Mouse (Mus musculus) lung, postnatal 0 days (tissue): ENCODE results near the gene Fbxo36.

ENCODE experiments used
- CTCF ChIP-seq: IDR thresholded peaks from 2 replicates; pipeline ENCODE4 v1.5.1; 2016; ENCODE audit warnings: antibody characterized with exemption, mild to moderate bottlenecking
- EP300 ChIP-seq: IDR thresholded peaks from 2 replicates; pipeline ENCODE4 v1.6.1; 2016; ENCODE audit warnings: antibody characterized with exemption, mild to moderate bottlenecking, control low read depth

DNA sequence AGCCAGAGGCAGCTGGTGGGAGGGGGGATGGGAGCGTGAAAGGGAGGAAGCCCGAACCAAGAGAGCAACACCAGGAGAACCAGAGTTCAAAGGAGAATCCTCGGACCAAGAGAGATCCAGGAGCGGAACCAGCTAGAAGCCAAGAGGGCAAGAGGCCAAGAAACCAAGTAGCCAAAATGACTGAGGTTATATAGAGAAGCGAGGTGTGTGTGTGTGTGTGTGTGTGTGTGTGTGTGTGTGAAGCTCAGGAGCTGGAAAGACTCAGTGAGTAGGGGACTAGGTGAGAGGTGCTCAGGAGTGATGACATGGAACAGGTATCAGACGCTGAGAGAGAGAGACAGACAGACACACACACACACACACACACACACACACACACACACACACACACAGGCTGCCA, 31.5 kb downstream of the Fbxo36 start:
- TF ChIP-seq CTCF (no peak), EP300 (no peak)
